Mouse (Mus musculus) midbrain, postnatal 0 days (tissue): ENCODE data around the gene Fam234a. TPM values are rescaled to one million over a fixed set of nuclear protein-coding genes. Genes with fewer than 3 reads are reported as not detected.

ENCODE experiments used
- ATAC-seq: fragments of 200-750 bp; cut with Nextera tagmentation; 2 replicates; pipeline ENCODE4 v1.8.0; 2017; ENCODE audit warnings: moderate number of reproducible peaks, mild to moderate bottlenecking, moderate TSS enrichment, moderate library complexity; ENCODE audit not compliant: low FRiP score
- DNase-seq: peaks from one replicate; pipeline ENCODE4 v3.0.0-alpha.2; 2015; ENCODE audit warnings: low spot score
- H3K27ac ChIP-seq: fragments of 300-500 bp; sonication (generic); 2 replicates; pipeline ENCODE4 v1.5.1; 2014; ENCODE audit warnings: low read depth, mild to moderate bottlenecking, low read length, mixed read lengths
- H3K27me3 ChIP-seq: fragments of 300-500 bp; sonication (generic); 2 replicates; pipeline ENCODE4 v1.6.1; 2014; ENCODE audit warnings: low read length, control low read depth, mixed read lengths; ENCODE audit not compliant: insufficient read depth
- H3K36me3 ChIP-seq: fragments of 300-500 bp; sonication (generic); 2 replicates; pipeline ENCODE4 v1.6.1; 2014; ENCODE audit warnings: low read length, control low read depth, mixed read lengths; ENCODE audit not compliant: insufficient read depth
- H3K4me1 ChIP-seq: fragments of 300-500 bp; sonication (generic); 2 replicates; pipeline ENCODE4 v1.6.1; 2014; ENCODE audit warnings: mild to moderate bottlenecking, control low read depth, antibody characterized with exemption, low read length, mixed read lengths; ENCODE audit not compliant: insufficient read depth
- H3K4me2 ChIP-seq: fragments of 300-500 bp; sonication (generic); 2 replicates; pipeline ENCODE4 v1.6.1; 2014; ENCODE audit warnings: low read depth, mild to moderate bottlenecking, low read length, mixed read lengths; ENCODE audit not compliant: poor library complexity, severe bottlenecking
- H3K4me3 ChIP-seq: fragments of 300-500 bp; sonication (generic); 2 replicates; pipeline ENCODE4 v1.5.1; 2014; ENCODE audit warnings: low read depth, mild to moderate bottlenecking, low read length, moderate library complexity
- H3K9ac ChIP-seq: fragments of 300-500 bp; sonication (generic); replicated peaks from 2 replicates; pipeline ENCODE4 v1.6.1; 2014; ENCODE audit warnings: mild to moderate bottlenecking, low read length, moderate library complexity, mixed read lengths; ENCODE audit not compliant: poor library complexity, severe bottlenecking
- H3K9me3 ChIP-seq: fragments of 300-500 bp; sonication (generic); 2 replicates; pipeline ENCODE4 v1.6.1; 2016; ENCODE audit warnings: low read length, control low read depth
- CTCF ChIP-seq: IDR thresholded peaks from 2 replicates; pipeline ENCODE4 v1.5.1; 2016; ENCODE audit warnings: antibody characterized with exemption, mild to moderate bottlenecking
- WGBS: fragments of 180-500 bp; shearing (Covaris S2); extraction: QIAGEN DNeasy Blood & Tissue Kit; methylation state at CpG from one replicate; pipeline ENCODE4 v1.1.7; 2014; 5-methylcytosine and 5-hydroxymethylcytosine counted together
- polyA plus RNA-seq: library from polyadenylated mRNA; unstranded; fragments of >200 nt; fragmentation: Nextera tagmentation; extraction: Ambion mirVana; gene quantifications from 2 replicates; pipeline ENCODE4 v1.2.1, GENCODE M21; 2015
- total RNA-seq: library from RNA; depleted of rRNA; stranded (reverse); fragments of >200 nt; gene quantifications from 2 replicates; pipeline ENCODE4 v1.2.3, GENCODE M21; 2014

Fam234a gene
- total and polyA plus RNA-seq, 2 experiments from 2014 or later, result 31.5 to 32.4 TPM

- Histone ChIP-seq H3K4me3 (no peak overlapping the region), H3K27me3 (no peaks in the 10 kb centered on the region), H3K4me2 (no peak overlapping the region), H3K27ac (no peak overlapping the region), H3K9ac (no peak overlapping the region), H3K4me1 (no peaks in the 10 kb centered on the region), H3K9me3 (no peaks in the 10 kb centered on the region), H3K36me3 (peaks cover 7% of the 10 kb centered on the region)
- DNase-seq (no peak), ATAC-seq (no peak)
- WGBS, result 88% methylated on average over 2 of the region's 2 CpGs
- no peak for TF ChIP-seq CTCF
These were observed 22.5 kb downstream of the Fam234a start for GRCm38 (mm10) chr17:26221508-26221907.

- H3K36me3 ChIP-seq, result peaks cover 37% of the 10 kb centered on the region
- WGBS, result 87% methylated on average over 11 of the region's 11 CpGs
- no peak for DNase-seq
- H3K9ac ChIP-seq, result no peak overlapping the region
- ATAC-seq, result no peak
- TF ChIP-seq CTCF, result no peak
- no peaks in the 10 kb centered on the region for H3K27me3 ChIP-seq
- H3K4me1 ChIP-seq, result no peaks in the 10 kb centered on the region
- no peak overlapping the region for H3K4me2 ChIP-seq
- H3K27ac ChIP-seq, result no peak overlapping the region
- no peaks in the 10 kb centered on the region for H3K9me3 ChIP-seq
- no peak overlapping the region for H3K4me3 ChIP-seq
These were observed 31.4 kb downstream of the Fam234a start for GRCm38 (mm10) chr17:26212681-26213080.

- H3K4me1 ChIP-seq, result no peaks in the 10 kb centered on the region
- peaks cover 34% of the 10 kb centered on the region for H3K36me3 ChIP-seq
- H3K4me2 ChIP-seq, result no peak overlapping the region
- no peak for ATAC-seq
- no peaks in the 10 kb centered on the region for H3K9me3 ChIP-seq
- H3K27me3 ChIP-seq, result no peaks in the 10 kb centered on the region
- no peak overlapping the region for H3K4me3 ChIP-seq
- TF ChIP-seq CTCF, result no peak
- 92% methylated on average over 7 of the region's 7 CpGs for WGBS
- H3K9ac ChIP-seq, result no peak overlapping the region
- no peak overlapping the region for H3K27ac ChIP-seq
- no peak for DNase-seq
These were observed 31.8 kb downstream of the Fam234a start for GRCm38 (mm10) chr17:26212241-26212640.

- ATAC-seq (no peak), DNase-seq (no peak)
- Histone ChIP-seq H3K36me3 (peaks cover 4% of the 10 kb centered on the region; the same call in 1 of the 2 replicates), H3K4me1 (no peaks in the 10 kb centered on the region), H3K4me3 (no peak within 1 kb of the TSS), H3K4me2 (no peak within 1 kb of the TSS), H3K9me3 (no peaks in the 10 kb centered on the region), H3K9ac (no peak within 1 kb of the TSS), H3K27me3 (peaks cover 15% of the 10 kb centered on the region; the same call in 1 of the 2 replicates), H3K27ac (no peak within 1 kb of the TSS)
- TF ChIP-seq CTCF, result no peak
- WGBS, result 89% methylated on average over 12 of the region's 12 CpGs
These were observed 36.4 kb downstream of the Fam234a start, which contains the start of gene Arhgdig for GRCm38 (mm10) chr17:26207686-26208085. Gene Arhgdig, minus strand, starts transcription at chr17:26207786.

- ATAC-seq (no peak), DNase-seq (no peak)
- Histone ChIP-seq H3K4me2 (no peak overlapping the region), H3K9ac (no peak overlapping the region), H3K4me3 (no peak overlapping the region), H3K27ac (no peak overlapping the region), H3K9me3 (no peaks in the 10 kb centered on the region), H3K27me3 (peaks cover 23% of the 10 kb centered on the region; the same call in 1 of the 2 replicates), H3K4me1 (0 out of 2 replicates have a peak, but pooled peaks cover 2% of the 10 kb centered on the region), H3K36me3 (no peaks in the 10 kb centered on the region)
- WGBS, result 47% methylated on average over 1 of the region's 1 CpGs
- no peak for TF ChIP-seq CTCF
These were observed 37.6 kb downstream of the Fam234a start for GRCm38 (mm10) chr17:26206392-26206791.

- Histone ChIP-seq H3K27me3 (peaks cover 23% of the 10 kb centered on the region; the same call in 1 of the 2 replicates), H3K9me3 (no peaks in the 10 kb centered on the region), H3K36me3 (no peaks in the 10 kb centered on the region), H3K4me2 (no peak overlapping the region), H3K4me3 (no peak overlapping the region), H3K27ac (no peak overlapping the region), H3K4me1 (0 out of 2 replicates have a peak, but pooled peaks cover 3% of the 10 kb centered on the region), H3K9ac (no peak overlapping the region)
- ATAC-seq, result no peak
- DNase-seq, result no peak
- no peak for TF ChIP-seq CTCF
- 19% methylated on average over 11 of the region's 11 CpGs for WGBS
These were observed 39.3 kb downstream of the Fam234a start for GRCm38 (mm10) chr17:26204766-26205165.
